Mouse (Mus musculus): ENCODE measurements around the gene Fyn.

Gene Fyn

GRCm38 (mm10) chr10:39540012-39540647 is 171.5 kb downstream of the Fyn start:
- DNase-seq (ENCODE audit: low read depth): peak; percentile 61

GRCm38 (mm10) chr10:39540995-39541394 is 172.3 kb downstream of the Fyn start:
- no peak for DNase-seq (ENCODE audit: low read depth)

DNA sequence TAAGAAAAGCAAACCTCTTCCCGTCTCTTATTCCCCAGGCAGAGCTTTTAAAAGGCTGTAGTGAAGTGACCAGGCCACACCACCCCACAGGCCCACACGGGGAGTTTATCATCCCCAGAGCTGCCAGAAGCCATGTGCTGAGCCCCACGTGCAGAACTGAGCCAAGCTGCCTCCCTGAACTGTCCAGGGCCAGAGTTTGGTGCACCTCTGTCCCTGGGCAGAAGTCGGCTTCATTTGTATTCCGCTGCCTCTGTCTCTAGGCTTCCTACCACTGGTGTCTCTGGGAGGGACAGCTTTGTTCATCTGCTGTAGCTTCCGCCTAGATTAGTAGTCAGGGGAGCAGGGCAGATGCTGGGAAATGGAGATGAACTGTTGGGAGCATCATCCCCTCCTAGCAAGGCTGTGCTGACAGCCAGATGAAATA is 172.8 kb downstream of the Fyn start:
- no peak for DNase-seq (ENCODE audit: low read depth)

GRCm38 (mm10) chr10:39541951-39542521 is 173.4 kb downstream of the Fyn start:
- no peak for DNase-seq (ENCODE audit: low read depth)

DNA sequence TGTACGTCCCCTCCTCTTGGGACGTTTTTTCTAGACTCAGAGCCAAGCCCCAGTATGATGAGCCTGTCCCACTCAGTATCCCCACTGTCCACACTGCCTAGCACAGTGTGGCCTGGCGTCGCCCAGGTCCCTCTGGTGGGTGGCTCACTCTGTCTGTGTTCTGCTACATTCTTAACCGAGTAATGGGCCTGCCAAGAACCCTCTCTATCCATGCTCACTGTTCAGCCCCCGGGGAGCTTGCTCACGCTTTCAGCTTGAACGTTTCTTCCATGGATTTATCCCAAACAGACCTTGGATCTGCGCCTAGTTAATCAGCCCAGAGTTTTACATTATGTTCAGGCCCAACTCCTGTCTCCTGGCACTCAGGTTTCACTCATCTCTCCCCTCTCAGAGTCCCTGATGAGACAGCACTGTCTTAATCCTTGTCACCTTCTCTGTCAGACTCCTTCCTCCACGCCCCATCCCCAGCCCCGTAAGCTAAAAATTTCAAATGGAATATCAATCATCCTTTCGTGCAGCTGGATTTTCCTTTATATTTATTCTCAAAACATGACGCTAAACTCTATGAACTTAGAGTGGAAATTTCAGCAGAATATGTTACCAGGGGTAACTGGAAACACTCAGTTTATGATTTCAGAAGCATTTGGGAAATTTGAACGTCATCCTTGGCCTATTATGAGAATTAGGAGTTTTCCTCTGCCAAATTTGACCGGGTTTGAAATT is 174.0 kb downstream of the Fyn start:
- no peak for DNase-seq (ENCODE audit: low read depth)

- no peak for DNase-seq (ENCODE audit: low read depth)
Observed at GRCm38 (mm10) chr10:39543258-39543770, 174.7 kb downstream of the Fyn start.

DNA sequence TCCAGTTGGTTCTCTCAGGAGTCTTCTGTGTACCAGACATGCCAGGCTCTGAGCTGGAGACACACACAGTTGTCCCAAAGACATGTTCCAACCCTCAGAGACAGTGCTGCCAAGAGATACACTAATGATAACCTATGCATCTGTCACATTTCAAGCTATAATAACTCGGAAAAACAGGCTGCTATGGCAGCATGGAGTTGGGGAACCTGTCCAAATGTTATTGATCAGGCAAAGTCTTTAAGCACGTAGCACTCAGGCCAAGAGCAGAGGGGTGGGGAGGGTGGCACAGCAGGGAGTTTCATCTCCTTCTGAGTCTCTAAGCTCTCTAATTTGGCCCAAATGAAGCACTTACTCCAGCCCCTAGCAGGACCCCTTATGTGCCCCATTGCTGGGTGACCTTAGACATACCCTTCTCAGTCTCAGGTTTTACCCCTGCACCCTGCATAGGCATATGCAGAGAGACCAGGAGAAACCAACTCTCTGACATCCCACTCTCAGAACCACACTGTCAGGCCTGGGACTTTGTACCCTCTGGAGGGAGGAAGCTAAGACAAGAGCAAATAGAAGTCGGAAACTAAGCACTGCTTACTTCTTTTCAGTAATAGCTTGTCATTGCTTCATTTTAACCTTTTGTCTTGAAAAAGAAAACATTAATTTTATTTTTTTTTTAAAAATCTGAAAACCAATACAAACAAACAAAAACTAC is 178.9 kb downstream of the Fyn start:
- no peak for DNase-seq (ENCODE audit: low read depth)

GRCm38 (mm10) chr10:39550791-39551190 is 182.1 kb downstream of the Fyn start:
- DNase-seq (ENCODE audit: low read depth): no peak

DNA sequence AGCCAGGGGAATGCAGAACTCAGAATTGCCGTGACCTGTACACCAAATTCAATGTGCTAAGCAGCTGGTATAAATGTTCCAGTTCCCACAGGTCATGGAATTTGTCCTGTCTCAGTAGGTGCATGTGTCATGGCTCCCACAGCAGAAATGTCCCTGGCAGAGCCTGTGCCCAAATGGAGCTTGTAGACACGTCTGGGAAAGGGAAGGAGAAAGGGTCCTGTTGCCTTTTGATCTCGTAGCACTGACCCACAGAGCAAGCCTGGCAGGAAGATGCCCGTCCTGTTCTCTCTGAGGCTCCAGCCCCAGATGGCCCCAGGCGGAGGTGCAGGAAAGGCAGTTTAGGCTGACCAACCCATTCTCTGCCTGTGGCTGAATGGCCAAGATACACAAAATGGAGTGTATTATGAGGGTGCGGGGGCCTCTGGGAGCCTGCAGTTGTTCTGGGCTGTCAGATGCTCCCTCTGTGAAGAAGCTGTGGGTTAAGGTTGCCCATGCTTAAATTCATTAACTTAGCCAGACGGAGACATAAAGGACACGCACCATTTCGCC is 183.1 kb downstream of the Fyn start:
- DNase-seq (ENCODE audit: low read depth): no peak

DNA sequence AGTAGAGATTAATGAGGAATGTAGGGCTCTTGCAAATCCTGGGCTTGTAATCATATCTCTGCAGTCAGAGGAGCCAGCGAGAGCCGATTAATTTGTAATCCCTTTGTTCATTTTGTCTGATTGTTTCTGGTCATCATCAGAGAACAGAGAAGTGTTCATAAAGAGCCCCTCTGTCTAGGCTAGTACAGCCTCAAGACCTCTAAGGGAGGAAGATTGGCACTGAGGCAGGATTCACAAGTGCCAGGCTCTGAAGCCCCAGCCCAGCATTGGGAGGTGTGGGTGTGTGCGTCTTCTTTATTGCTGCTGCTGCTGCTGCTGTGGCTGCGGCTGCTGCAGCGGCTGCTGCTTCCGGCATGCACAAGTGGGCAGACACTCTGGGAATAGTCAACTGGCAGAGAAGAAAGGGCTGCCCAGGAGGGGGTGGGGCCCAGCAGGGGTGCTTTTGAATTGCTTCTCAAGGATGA is 183.7 kb downstream of the Fyn start:
- no peak for DNase-seq (ENCODE audit: low read depth)

GRCm38 (mm10) chr10:39552903-39553302 is 184.2 kb downstream of the Fyn start:
- DNase-seq (ENCODE audit: low read depth): no peak

GRCm38 (mm10) chr10:39555289-39555715 is 186.6 kb downstream of the Fyn start:
- DNase-seq (ENCODE audit: low read depth): no peak

- no peak for DNase-seq (ENCODE audit: low read depth)
Observed at GRCm38 (mm10) chr10:39555740-39556139, 187.1 kb downstream of the Fyn start.

DNA sequence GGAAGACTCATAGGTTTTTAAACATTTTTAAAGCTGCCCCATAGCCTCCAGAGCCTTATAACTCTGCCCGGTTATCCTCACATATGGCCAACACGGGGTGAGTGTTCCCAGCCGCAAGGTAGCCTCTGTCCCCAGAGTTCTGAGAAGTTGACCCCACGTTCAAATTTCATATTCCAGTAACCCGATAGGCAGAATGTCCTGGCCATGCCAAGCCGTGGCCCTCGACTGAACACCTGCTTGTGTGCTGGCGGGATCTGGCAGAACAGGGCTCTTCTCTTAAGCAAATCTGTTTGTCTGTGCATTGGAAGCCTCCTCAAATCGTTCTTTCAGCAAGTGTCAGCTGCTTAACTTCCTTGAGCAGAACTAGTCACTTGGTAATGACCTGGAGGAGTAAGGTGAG is 188.7 kb downstream of the Fyn start:
- no peak for DNase-seq (ENCODE audit: low read depth)

DNA sequence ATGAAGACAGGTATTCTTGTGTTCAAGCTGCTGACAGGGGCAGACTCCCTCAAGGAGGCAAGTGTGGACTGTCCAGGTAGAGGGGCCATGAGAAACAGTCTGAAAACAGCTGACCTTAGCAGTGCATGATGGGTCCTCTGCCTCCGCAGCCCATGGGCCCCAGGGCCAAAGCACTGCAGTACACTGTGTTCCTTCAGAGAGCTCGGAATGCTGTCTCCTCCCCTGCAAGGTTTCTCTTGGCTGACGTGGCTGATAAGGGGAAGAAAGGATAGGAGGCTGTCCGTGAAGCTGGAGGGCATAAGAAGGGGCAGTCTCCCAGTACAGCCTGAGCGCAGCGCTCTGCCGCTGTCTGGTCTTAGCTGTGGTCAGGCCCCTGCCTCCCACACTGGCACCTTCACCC is 189.2 kb downstream of the Fyn start:
- DNase-seq (ENCODE audit: low read depth): no peak

DNA sequence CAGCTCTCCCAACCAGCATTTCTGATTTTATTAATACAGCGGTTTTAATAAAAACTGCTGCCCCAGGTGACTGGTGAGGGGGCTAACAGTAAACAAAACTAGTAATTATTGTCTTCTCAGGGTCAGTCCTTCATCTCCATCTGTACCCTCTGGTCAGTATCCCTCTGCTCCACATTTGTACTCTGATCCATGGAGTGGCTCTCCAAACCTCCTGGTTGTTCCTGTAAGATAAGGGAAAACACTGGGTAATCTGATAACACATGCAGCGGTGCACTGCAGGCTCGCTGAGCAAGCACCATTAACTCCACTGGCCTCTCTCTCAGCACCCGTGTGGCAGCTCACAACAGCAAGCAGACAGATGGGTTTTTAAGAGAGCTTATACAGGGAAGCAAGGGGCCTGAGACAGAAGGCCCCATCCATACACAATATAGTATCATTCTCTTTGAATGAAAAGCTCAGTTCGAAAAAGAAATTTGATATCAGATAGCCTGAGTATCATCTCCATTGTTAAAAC is 189.9 kb downstream of the Fyn start:
- DNase-seq (ENCODE audit: low read depth): no peak

DNA sequence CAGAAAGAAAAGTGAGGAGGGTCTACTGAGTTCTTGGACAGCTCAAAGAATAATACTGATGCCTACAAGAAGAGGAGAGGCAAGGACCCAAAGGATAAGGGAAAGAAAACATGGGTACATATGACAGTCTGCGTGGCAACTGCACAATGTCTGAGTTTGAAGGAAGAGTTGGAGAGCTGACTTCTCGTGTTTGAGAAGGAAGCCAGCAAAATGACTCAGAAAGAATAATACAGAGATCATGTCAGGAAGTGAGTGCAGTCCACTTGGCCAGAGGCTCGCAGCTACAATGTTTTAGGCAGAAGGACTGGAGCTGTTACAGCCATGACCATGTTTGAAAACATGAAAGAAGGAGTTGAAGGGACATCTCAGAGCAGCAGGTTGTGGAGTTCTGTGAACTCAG is 190.7 kb downstream of the Fyn start:
- no peak for DNase-seq (ENCODE audit: low read depth)

DNA sequence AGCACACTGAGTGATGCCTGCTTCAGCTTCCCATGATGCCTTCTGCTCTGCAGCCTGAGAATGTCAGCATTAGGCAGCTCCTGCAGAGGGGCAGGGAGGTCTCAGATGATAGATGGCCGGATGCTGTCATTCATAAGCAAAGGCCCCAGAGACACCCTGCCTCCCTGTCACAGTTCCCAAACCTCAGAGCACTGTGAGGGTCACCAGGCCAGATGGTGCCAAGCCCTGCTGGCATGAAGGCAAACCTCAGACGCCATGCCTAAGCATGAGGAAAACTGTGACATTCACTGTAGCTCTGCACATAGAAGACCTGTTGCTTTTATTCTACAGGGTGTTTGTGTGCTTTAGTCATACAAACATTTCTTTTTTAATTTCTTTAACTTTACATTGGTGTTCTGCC is 193.7 kb downstream of the Fyn start:
- no peak for DNase-seq (ENCODE audit: low read depth)

GRCm38 (mm10) chr10:39563552-39564223 is 195.0 kb downstream of the Fyn start:
- DNase-seq (ENCODE audit: low read depth): no peak

- DNase-seq (ENCODE audit: low read depth): no peak
Observed at GRCm38 (mm10) chr10:39566901-39567300, 198.2 kb downstream of the Fyn start.

DNA sequence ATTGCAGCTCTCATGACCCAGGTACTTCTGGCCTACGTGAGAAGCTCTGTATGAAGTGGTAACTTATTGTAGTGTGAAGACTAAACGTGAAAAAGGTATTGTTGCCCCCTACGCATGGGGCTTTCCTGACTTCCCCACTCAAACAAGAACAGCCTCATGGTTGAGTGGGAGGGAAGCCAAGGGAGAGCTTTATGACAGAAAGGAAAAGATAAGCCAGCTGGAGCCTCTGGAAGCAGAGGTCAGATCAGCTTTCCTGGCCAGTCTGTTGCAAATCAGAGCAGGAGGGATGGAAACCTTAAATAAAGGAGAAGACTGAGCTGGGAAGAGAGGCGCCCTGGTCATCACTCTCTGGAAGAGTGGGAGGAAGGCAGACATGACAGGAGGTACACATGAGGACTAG is 200.3 kb downstream of the Fyn start:
- no peak for DNase-seq (ENCODE audit: low read depth)

Data from 416B (cell line).